Mouse (Mus musculus): Measurements from ENCODE around the gene Mnt.

Mnt gene

GRCm38 (mm10) chr11:74831606-74832451 is 1.1 kb downstream of the Mnt start:
- DNase-seq (ENCODE audit: low spot score in 2 of 2): peak; percentile 100

DNA sequence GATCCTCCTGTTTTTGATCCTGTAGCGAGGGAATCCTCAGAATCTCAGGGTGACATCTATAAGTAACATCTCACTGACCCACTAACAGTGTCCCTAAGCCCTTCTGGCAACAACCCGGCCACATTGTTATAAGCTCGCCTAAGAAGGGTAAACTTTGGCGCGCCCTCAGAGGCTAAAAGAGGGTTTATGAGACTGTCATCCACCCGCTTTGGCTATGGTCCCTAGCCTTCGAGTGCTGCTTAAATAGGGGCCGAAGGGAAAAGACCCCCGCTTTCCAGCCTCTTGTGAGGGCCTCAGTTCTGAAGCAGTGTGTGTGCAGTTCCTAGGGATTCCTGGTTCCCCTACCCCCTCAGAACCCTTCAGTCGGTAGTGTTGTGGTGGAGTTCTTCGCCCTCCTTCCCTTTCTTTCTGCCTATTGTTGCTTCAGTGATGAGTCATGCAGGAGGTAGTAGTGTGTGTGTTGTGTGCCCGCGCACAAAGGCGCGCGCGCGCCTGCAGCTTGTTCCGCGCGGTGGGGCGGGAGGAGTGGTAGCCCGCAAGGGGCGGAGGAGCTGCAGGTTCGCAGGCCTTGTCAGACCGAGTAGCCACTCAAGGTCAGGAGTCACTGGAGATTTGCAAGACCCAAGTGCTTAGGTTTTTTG is 1.9 kb downstream of the Mnt start:
- DNase-seq (ENCODE audit: low spot score in 2 of 2): peak; percentile 68 to 72

DNA sequence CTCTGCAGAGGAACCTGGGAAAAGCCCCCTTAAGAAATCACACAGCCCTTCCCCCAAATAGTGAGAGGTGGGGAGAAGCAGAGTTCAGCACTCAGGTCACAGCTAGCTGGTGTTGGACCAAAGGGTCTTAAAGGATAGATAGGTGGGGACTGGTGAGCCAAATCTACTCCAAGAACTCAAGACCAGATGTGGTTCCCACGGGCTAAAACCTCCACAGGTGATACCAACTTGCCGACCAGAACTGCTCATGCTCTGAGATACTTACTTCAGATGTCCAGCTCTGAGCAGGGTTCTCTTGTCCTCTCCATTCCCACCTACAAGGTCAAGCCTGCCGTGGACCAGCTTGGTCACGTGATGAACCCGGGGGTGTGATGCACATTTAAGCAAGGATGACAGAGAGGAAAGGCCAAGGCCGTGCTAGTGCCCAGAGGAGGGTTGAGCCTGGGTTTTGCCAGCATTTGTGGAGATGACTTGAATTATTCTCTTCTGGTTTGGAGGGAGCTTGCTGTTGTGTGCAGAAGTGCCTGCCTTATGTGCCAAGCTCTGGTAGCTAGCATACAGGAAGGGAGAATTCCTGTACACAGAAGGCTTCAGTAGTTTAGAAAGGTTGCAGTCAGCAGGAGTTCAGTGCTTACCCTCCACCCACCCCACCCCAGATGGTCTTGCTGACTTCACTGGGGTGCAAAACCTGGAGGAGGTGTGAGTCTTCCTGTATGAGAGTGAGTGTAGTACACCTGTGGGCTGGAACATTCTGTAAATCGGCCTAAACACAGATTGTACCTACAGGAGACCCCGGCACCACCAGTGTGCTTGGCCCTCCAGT is 3.0 kb downstream of the Mnt start:
- no peak for DNase-seq (ENCODE audit: low spot score in 2 of 2)

GRCm38 (mm10) chr11:74834359-74834638 is 3.6 kb downstream of the Mnt start:
- DNase-seq (ENCODE audit: low spot score in 2 of 2): no peak

- no peak for DNase-seq (ENCODE audit: low spot score in 2 of 2)
Observed at GRCm38 (mm10) chr11:74834650-74835277, 4.0 kb downstream of the Mnt start.

DNA sequence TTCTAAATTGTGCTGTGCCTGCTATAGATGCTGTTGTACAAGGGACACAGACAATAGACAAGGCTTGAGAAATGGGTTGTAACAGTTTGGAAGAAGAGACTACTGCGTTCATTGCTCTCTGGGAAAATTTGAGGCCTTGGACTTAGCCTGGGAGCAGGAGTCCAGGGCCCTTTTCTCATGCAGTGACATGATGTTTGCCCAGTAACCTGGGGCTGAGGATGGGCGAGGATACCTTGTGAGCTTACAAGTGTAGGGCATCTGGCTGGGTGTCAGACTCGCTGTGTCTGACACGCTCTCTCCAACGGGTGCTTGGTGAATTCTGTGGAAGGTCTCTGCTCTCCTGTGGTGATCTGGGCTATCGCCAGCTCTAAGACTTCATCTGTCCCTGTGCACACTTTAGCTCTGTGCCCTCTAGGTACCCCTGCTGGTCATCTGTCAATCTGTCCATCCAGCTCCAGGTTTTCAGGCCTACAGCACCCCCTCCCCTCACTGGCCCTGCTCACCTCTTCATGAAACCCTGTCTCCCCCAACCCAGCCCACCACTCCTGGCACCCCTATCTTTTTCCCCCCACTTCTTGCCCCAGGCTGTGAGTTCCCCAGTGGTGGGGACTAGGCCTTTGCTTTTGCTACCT is 5.0 kb downstream of the Mnt start:
- DNase-seq (ENCODE audit: low spot score in 2 of 2): no peak

DNA sequence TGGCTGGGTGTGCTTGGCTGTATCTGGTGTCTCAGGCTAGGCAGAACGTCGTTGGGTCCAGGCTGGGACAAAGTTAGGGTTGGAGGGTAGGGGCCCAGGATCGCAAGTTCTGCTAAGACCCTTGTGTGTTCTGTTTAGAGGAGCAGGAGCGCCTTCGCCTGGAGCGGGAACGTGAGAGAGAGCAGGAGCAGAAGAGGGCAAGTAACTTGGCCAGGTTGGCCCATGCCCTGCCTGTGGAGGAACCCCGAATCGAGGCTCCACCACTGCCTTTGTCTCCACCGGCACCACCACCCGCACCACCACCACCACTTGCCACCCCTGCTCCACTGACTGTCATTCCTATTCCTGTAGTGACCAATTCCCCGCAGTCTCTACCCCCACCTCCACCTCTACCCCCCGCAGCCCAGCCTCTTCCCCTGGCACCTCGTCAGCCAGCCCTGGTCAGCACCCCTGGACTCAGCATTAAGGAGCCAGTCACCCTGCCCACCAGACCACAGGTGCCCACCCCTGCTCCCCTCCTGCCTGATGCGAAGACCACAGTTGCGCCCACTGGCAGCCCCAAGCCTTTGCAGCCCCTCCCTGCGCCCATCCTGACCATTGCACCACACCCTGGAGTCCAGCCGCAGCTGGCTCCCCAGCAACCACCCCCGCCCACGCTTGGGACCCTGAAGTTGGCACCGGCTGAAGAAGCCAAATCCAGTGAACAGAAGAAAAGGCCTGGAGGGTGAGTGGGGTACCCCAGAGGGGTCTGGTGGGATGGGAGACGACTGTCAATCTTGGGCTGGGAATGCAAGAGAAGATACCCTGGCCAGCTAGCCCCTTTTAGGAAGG is 5.7 kb downstream of the Mnt start:
- no peak for DNase-seq (ENCODE audit: low spot score in 2 of 2)

GRCm38 (mm10) chr11:74837056-74837693 is 6.5 kb downstream of the Mnt start:
- DNase-seq (ENCODE audit: low spot score in 2 of 2): no peak

- DNase-seq (ENCODE audit: low spot score in 2 of 2): peak; percentile 96
Observed at GRCm38 (mm10) chr11:74837694-74838431, 7.1 kb downstream of the Mnt start.

DNA sequence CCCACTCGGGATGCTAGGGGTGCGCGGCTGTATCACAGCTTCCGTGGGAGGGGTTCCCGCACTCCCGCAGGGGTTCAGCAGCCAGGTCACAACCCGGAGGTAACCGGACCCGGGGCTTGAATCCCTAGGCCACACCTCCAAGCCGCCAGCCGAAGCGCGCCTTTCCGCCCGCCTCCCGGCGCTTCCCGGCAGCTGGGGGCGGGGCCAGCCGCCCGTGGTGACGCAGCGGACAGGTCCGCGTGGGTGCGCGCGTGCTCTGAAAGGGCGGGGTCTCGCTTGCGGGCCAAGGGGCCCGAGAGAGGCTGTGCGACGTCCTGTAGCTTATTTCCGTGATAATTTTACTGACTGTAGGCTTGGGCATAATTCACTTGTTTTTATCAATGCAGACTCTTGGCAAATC is 7.7 kb downstream of the Mnt start:
- peak; percentile 95 to 97 for DNase-seq (ENCODE audit: low spot score in 2 of 2)

- DNase-seq (ENCODE audit: low spot score in 2 of 2): peak; percentile 84 to 87
Observed at GRCm38 (mm10) chr11:74838971-74839370, 8.3 kb downstream of the Mnt start.

DNA sequence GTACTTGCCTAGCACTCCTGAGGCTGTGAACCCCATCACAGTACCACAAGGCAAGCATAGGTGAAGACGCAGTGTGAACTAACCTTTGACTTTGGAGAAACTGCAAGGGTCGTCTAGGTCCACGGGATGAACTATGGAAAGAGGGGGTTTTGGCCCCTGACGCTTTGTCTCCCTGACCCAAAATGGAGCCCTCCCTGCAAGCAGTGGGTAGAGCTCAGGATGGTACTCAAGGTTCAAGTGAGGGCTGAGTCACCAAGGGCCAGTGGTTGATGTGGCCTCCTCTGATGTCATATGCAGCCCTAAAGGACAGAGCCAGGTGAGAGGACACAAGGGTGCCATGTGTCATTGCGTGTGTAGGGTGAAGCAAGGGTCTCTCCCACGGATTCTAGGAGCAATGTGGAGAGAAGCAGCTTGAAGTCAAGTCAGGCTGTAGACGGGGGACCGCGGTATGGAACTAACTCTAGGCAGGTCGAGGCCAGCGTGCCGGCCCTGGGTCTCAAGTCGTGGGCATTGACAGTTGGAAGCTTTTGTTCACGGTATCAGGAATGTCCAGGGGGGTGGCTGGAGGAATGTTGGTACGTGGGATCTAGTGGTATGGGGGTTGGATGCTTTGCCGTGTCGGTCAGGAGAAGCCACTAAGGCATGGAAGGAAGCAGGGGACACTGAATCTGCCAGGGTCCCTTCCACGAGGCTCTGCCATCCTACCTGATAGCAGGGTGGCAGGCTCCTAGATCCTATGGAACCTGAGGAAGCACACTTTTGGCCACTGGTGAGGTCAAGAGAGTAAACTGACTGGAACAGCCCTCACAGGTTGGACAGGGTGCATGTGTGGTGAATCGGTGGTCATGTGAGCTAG is 9.4 kb downstream of the Mnt start:
- DNase-seq (ENCODE audit: low spot score in 2 of 2): no peak

DNA sequence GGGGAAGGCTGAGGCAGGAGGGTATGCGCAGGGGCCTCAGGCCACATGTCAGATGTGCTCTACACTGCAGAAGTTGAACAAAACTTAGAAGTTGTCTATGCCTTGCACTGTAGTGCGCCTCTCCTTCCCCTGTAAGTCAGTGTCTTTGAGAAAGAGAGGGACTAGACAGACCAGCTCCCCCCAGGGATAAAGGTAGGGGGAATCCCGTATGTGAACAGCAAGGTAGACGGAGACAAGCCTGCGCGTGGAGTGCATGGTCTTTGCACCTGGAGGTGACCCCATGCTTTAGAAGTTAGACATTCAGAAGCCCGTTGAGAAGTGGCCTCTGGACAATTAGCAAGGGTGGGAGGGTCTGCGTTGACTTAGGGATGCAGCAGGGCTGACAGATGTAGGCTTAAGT is 10.0 kb downstream of the Mnt start:
- DNase-seq (ENCODE audit: low spot score in 2 of 2): no peak

- DNase-seq (ENCODE audit: low spot score in 2 of 2): no peak
Observed at GRCm38 (mm10) chr11:74841366-74841765, 10.6 kb downstream of the Mnt start.

GRCm38 (mm10) chr11:74842045-74842444 is 11.3 kb downstream of the Mnt start:
- DNase-seq (ENCODE audit: low spot score in 2 of 2): no peak

GRCm38 (mm10) chr11:74842656-74843434 is 12.1 kb downstream of the Mnt start:
- no peak for DNase-seq (ENCODE audit: low spot score in 2 of 2)

- DNase-seq (ENCODE audit: low spot score in 2 of 2): peak in 1 of 2 experiments; percentile 65
Observed at GRCm38 (mm10) chr11:74843435-74843714, 12.7 kb downstream of the Mnt start.

- DNase-seq (ENCODE audit: low spot score in 2 of 2): no peak
Observed at GRCm38 (mm10) chr11:74843761-74844160, 13.0 kb downstream of the Mnt start.

All from heart, adult 9 months (tissue).